8 mouse cellular contexts compared by ENCODE assay signal in the genomic region with DNA sequence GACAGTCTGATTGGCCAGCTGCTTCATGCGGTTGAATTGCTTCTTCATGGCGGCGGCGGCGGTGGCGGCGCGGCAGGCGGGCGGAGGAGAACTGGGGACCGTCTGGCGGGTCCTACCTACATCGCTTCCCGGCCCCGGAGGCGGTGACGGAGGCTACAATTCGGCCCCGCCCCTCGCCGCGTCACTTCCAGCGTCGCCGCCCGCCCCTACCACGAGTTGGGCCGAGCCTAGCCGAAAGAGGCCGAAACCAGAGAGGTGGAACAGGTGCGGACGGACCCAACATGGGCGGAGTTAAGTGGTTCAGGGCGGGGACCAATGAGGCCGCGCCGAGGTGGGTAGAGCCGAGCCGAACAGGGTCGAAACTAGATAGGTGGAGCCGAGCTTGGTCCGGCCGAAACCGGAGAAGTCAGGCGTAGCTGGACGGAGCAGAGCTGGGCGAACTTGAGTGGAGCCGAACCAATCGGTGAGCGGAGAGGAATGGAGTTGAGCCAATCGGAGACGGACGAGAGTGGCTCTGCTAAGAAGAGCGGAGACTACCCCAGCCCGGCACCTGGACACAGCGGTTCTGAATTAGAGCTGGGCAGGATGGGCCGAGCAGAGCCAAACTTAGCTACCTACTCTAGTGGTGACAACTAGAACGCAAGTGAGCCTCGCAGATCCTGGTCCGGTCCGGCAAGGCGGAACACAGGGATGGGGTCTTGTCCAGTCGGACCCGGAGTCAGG. TPM values are rescaled to one million over a fixed set of nuclear protein-coding genes. Genes with fewer than 3 reads are reported as not detected.
A peak's percentile ranks its signal among the peaks of the same experiment; 100 is the strongest.
DNase-seq lines count a peak whose midpoint lies in the region; ATAC-seq lines count a peak whose summit lies in the region.

A gene (plus strand): TSS at position 26 of the 723 bp plus-strand sequence.
A gene (minus strand): TSS at position 157 of the 723 bp plus-strand sequence.

- peak; percentile 97 to 99 for DNase-seq in adrenal gland, adult (ENCODE audit: inconsistent age in 2 of 2, low spot score in 1 of 2)
- peak; percentile 97 for DNase-seq in embryo, embryonic 10.5 days (ENCODE audit: low spot score)
- DNase-seq in gastrocnemius, postnatal 14 days, result peak; percentile 97
- peak; percentile 92 to 97 for DNase-seq in left cerebral cortex, postnatal 10 days (ENCODE audit: extremely low spot score in 1 of 2, low spot score in 2 of 2)
- peak; percentile 95 for DNase-seq in right cerebral cortex, postnatal 25 days
- peak; percentile 92 to 97 for DNase-seq in urinary bladder, postnatal 4 days (ENCODE audit: low spot score in 2 of 2)

- ATAC-seq in inflammation-experienced regulatory T-cells, adult 6 months, result peak; percentile 92
- ATAC-seq in megakaryocyte-erythroid progenitor cell, adult 5-6 weeks (replicated peaks; ENCODE audit: low FRiP score, low TSS enrichment, poor library complexity, severe bottlenecking), result peak; percentile 80

- intact Hi-C loops in gastrocnemius, postnatal 14 days (cut with DNase I; ENCODE audit: low total_unique reads), result loop anchor here (5.0 kb wide), 1 partner anchor 38 kb away; no protein-coding TSS in a partner anchor
- intact Hi-C loops in left cerebral cortex, postnatal 10 days (cut with DNase I), result no loop called here

RNA-seq across cellular contexts. Expression of the first gene that starts in this region (rescaled TPM):
- 10 to 100 TPM; 24.2 to 25.3 TPM for total RNA-seq in gastrocnemius, postnatal 14 days (2021)
- polyA plus RNA-seq in inflammation-experienced regulatory T-cells, adult 6 months (2017; shearing (Covaris generic)), result 10 to 100 TPM; 28.0 to 33.4 (median 30.3) TPM
- total RNA-seq in left cerebral cortex, postnatal 10 days (2021), result 10 to 100 TPM; 93.6 to 97.3 TPM
- 36.2 and 57.0 TPM in 2 replicates for total RNA-seq in megakaryocyte-erythroid progenitor cell, adult 5-6 weeks (2014; fragmentation: Nextera tagmentation)
- total RNA-seq in megakaryocyte-erythroid progenitor cell, adult 5-6 weeks (2017), result 42.8 and 43.3 TPM in 2 replicates

RNA-seq across cellular contexts. Expression of the second gene that starts in this region (rescaled TPM):
- total RNA-seq in gastrocnemius, postnatal 14 days (2021), result 10 to 100 TPM; 16.4 to 19.0 TPM
- polyA plus RNA-seq in inflammation-experienced regulatory T-cells, adult 6 months (2017; shearing (Covaris generic)), result 10 to 100 TPM; 19.5 to 23.4 (median 22.6) TPM
- 10 to 100 TPM; 14.9 to 17.4 TPM for total RNA-seq in left cerebral cortex, postnatal 10 days (2021)
- total RNA-seq in megakaryocyte-erythroid progenitor cell, adult 5-6 weeks (2014; fragmentation: Nextera tagmentation), result 17.8 and 30.5 TPM in 2 replicates
- 12.6 and 16.5 TPM in 2 replicates for total RNA-seq in megakaryocyte-erythroid progenitor cell, adult 5-6 weeks (2017)

Comparison
In these comparisons a context has a peak if more than half of its experiments do, and no peak if none do; other contexts are left out.
1. Peak in every context shown above with its lines: DNase-seq and ATAC-seq.